Mouse (Mus musculus) hindbrain, postnatal 0 days (tissue): ENCODE results near the gene Myh13. TPM values are rescaled to one million over a fixed set of nuclear protein-coding genes. Genes with fewer than 3 reads are reported as not detected.

ENCODE experiments used
- ATAC-seq: fragments of 200-750 bp; cut with Nextera tagmentation; 2 replicates; pipeline ENCODE4 v1.8.0; 2017; ENCODE audit warnings: mild to moderate bottlenecking, moderate TSS enrichment, moderate library complexity
- DNase-seq: peaks from one replicate; pipeline ENCODE4 v3.0.0-alpha.2; 2015; ENCODE audit warnings: low spot score
- H3K27ac ChIP-seq: fragments of 300-500 bp; sonication (generic); 2 replicates; pipeline ENCODE4 v1.5.1; 2014; ENCODE audit warnings: mild to moderate bottlenecking
- H3K27me3 ChIP-seq: fragments of 300-500 bp; sonication (generic); 2 replicates; pipeline ENCODE4 v1.6.1; 2014; ENCODE audit warnings: low read length, mixed read lengths; ENCODE audit not compliant: insufficient read depth
- H3K36me3 ChIP-seq: fragments of 300-500 bp; sonication (generic); 2 replicates; pipeline ENCODE4 v1.6.1; 2014; ENCODE audit warnings: low read length, mixed read lengths; ENCODE audit not compliant: insufficient read depth
- H3K4me1 ChIP-seq: fragments of 300-500 bp; sonication (generic); 2 replicates; pipeline ENCODE4 v1.6.1; 2014; ENCODE audit warnings: antibody characterized with exemption, low read length, mixed read lengths; ENCODE audit not compliant: insufficient read depth
- H3K4me2 ChIP-seq: fragments of 300-500 bp; sonication (generic); 2 replicates; pipeline ENCODE4 v1.6.1; 2014; ENCODE audit warnings: low read depth, mild to moderate bottlenecking, low read length, moderate library complexity, mixed read lengths
- H3K4me3 ChIP-seq: fragments of 300-500 bp; sonication (generic); 2 replicates; pipeline ENCODE4 v1.5.1; 2014; ENCODE audit warnings: low read length
- H3K9ac ChIP-seq: fragments of 300-500 bp; sonication (generic); replicated peaks from 2 replicates; pipeline ENCODE4 v1.6.1; 2014; ENCODE audit warnings: mild to moderate bottlenecking, low read length, moderate library complexity, mixed read lengths
- H3K9me3 ChIP-seq: fragments of 300-500 bp; sonication (generic); 2 replicates; pipeline ENCODE4 v1.6.1; 2016; ENCODE audit warnings: low read length, mixed read lengths
- CTCF ChIP-seq: IDR thresholded peaks from 2 replicates; pipeline ENCODE4 v1.5.1; 2016; ENCODE audit warnings: antibody characterized with exemption, control low read depth, low read depth
- WGBS: fragments of 180-500 bp; shearing (Covaris S2); extraction: QIAGEN DNeasy Blood & Tissue Kit; methylation state at CpG from one replicate; pipeline ENCODE4 v1.1.7; 2014; 5-methylcytosine and 5-hydroxymethylcytosine counted together
- polyA plus RNA-seq: library from polyadenylated mRNA; unstranded; fragments of >200 nt; fragmentation: Nextera tagmentation; extraction: Ambion mirVana; gene quantifications from 2 replicates; pipeline ENCODE4 v1.2.1, GENCODE M21; 2015
- total RNA-seq: library from RNA; depleted of rRNA; stranded (reverse); fragments of >200 nt; gene quantifications from 2 replicates; pipeline ENCODE4 v1.2.3, GENCODE M21; 2014; rRNA removed

The Myh13 gene
- total and polyA plus RNA-seq, 2 experiments from 2014 or later, result under 0.01 to 0.39 TPM

GRCm38 (mm10) chr11:67386815-67387415 is 65.5 kb downstream of the Myh13 start:
- Histone ChIP-seq H3K4me3 (no peak overlapping the region), H3K27me3 (no peaks in the 10 kb centered on the region), H3K27ac (no peak overlapping the region), H3K9ac (no peak overlapping the region), H3K4me2 (no peak overlapping the region), H3K4me1 (no peaks in the 10 kb centered on the region), H3K9me3 (no peaks in the 10 kb centered on the region), H3K36me3 (no peaks in the 10 kb centered on the region)
- 21% methylated on average over 8 of the region's 8 CpGs for WGBS
- DNase-seq (no peak), ATAC-seq (no peak)
- TF ChIP-seq CTCF, result no peak

GRCm38 (mm10) chr11:67390679-67391384 is 69.4 kb downstream of the Myh13 start:
- Histone ChIP-seq H3K27me3 (no peaks in the 10 kb centered on the region), H3K4me3 (no peak overlapping the region), H3K9me3 (no peaks in the 10 kb centered on the region), H3K36me3 (no peaks in the 10 kb centered on the region), H3K4me1 (no peaks in the 10 kb centered on the region), H3K9ac (no peak overlapping the region), H3K27ac (no peak overlapping the region), H3K4me2 (no peak overlapping the region)
- ATAC-seq, result no peak
- DNase-seq, result no peak
- 85% methylated on average over 3 of the region's 3 CpGs for WGBS
- no peak for TF ChIP-seq CTCF

GRCm38 (mm10) chr11:67392369-67392768 is 70.9 kb downstream of the Myh13 start:
- Histone ChIP-seq H3K4me2 (no peak overlapping the region), H3K36me3 (no peaks in the 10 kb centered on the region), H3K4me3 (no peak overlapping the region), H3K9ac (no peak overlapping the region), H3K27ac (no peak overlapping the region), H3K4me1 (no peaks in the 10 kb centered on the region), H3K27me3 (no peaks in the 10 kb centered on the region), H3K9me3 (no peaks in the 10 kb centered on the region)
- no peak for TF ChIP-seq CTCF
- no peak for ATAC-seq
- WGBS, result 78% methylated on average over 3 of the region's 3 CpGs
- no peak for DNase-seq

GRCm38 (mm10) chr11:67400956-67401355 is 79.5 kb downstream of the Myh13 start:
- no peak for ATAC-seq
- Histone ChIP-seq H3K36me3 (no peaks in the 10 kb centered on the region), H3K9me3 (no peaks in the 10 kb centered on the region), H3K4me2 (no peak overlapping the region), H3K4me3 (no peak overlapping the region), H3K27me3 (no peaks in the 10 kb centered on the region), H3K9ac (no peak overlapping the region), H3K27ac (no peak overlapping the region), H3K4me1 (no peaks in the 10 kb centered on the region)
- no peak for TF ChIP-seq CTCF
- WGBS, result 84% methylated on average over 5 of the region's 5 CpGs
- no peak for DNase-seq

GRCm38 (mm10) chr11:67414346-67414940 is 93.0 kb downstream of the Myh13 start:
- Histone ChIP-seq H3K27ac (no peak overlapping the region), H3K27me3 (no peaks in the 10 kb centered on the region), H3K36me3 (no peaks in the 10 kb centered on the region), H3K9ac (no peak overlapping the region), H3K9me3 (no peaks in the 10 kb centered on the region), H3K4me3 (no peak overlapping the region), H3K4me2 (no peak overlapping the region), H3K4me1 (no peaks in the 10 kb centered on the region)
- 71% methylated on average over 6 of the region's 6 CpGs for WGBS
- DNase-seq (peak; percentile 48), ATAC-seq (no peak)
- no peak for TF ChIP-seq CTCF

Other genes with a start within 250 kb of the Myh13 start
- gene Myh3, start 243.4 kb upstream of the Myh13 start, total RNA-seq, result 1.1 and 3.0 TPM in 2 replicates
- gene Myh3, start 243.4 kb upstream of the Myh13 start, polyA plus RNA-seq, result 0.25 and 0.35 TPM in 2 replicates
- 0.10 and 0.11 TPM in 2 replicates for gene Myh2, start 150.6 kb upstream of the Myh13 start, total RNA-seq
- 0.16 and 0.24 TPM in 2 replicates for gene Myh2, start 150.6 kb upstream of the Myh13 start, polyA plus RNA-seq
- 0.32 and 0.52 TPM in 2 replicates for gene Myh1, start 121.6 kb upstream of the Myh13 start, total RNA-seq
- gene Myh1, start 121.6 kb upstream of the Myh13 start, polyA plus RNA-seq, result 0.16 and 0.23 TPM in 2 replicates
- not detected in 2 replicates for gene Myh4, start 83.6 kb upstream of the Myh13 start, total RNA-seq
- gene Myh4, start 83.6 kb upstream of the Myh13 start, polyA plus RNA-seq, result 0.03 and 0.08 TPM in 2 replicates
- 3.3 and 12.5 TPM in 2 replicates for gene Myh8, start 44.5 kb upstream of the Myh13 start, total RNA-seq
- gene Myh8, start 44.5 kb upstream of the Myh13 start, polyA plus RNA-seq, result 0.61 and 1.2 TPM in 2 replicates
- 73.1 and 76.0 TPM in 2 replicates for gene Gas7, start 133.8 kb downstream of the Myh13 start, total RNA-seq
- 43.8 and 46.8 TPM in 2 replicates for gene Gas7, start 133.8 kb downstream of the Myh13 start, polyA plus RNA-seq